Mouse (Mus musculus): ENCODE data around the gene Pou4f2.

DNA sequence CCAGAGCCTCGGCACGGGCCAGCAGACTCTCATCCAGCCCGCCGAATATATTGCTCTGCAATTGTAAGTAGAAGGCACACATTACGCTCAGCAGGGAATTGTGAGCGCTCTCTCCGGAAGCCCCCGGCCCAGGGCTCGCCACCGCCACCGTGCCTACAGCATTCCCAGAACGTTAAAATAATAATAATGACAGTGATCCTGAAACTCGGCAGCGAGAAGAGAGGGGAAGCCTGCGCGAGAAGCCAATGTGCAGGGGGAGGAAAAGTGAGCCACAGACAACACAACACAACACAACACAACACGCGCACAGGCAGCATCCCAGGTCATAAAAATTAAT lies 853 bp downstream of the Pou4f2 start:
- TF ChIP-seq CTCF (IDR thresholded peaks at IDR 0.05; ENCODE audit: low read depth), result no peak
- TF ChIP-seq EP300 (optimal IDR thresholded peaks at IDR 0.05), result no peak
